Mouse (Mus musculus): Measurements from ENCODE around the gene Rnf144b.

DNA sequence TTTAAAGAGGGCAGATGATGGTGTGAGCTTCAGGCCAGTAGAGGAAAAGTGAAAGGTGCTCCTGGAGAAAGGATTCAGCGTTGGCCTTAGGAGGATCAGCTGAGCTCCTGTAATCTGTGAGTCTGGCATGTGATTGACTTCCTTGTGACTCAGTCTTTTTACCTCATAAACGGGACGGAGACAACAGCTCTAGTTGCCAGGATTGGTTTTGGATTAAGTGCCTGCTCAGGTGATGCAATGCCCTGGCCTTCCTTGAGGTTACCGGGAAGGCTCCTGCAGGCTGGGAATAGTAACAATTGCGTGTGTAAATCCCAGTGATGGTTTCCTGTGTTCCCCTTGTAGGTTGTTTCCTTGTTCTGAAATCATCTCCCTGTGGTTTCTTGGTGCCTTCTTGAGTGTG lies 39.5 kb downstream of the Rnf144b start:
- no peak for TF ChIP-seq POLR2A (IDR thresholded peaks at IDR 0.05; ENCODE audit: control insufficient read depth, low read depth, low read length)
- TF ChIP-seq CTCF (IDR thresholded peaks at IDR 0.05; ENCODE audit: control insufficient read depth, insufficient read depth, insufficient replicate concordance, low read depth, low read length), result no peak

Measured in testis, adult 2 months (tissue).